Mouse (Mus musculus) mature B cell (primary cell): ENCODE results near the gene Twf1.

Experiments used
- in situ Hi-C: fragments of 300-500 bp; cut with MboI; formaldehyde crosslinking; loops from 2 replicates; pipeline ENCODE4 v1.14.3; 2019

Twf1 gene

GRCm38 (mm10) chr15:94589219-94590075, at the start of gene Twf1:
Twf1 (minus strand) TSS chr15:94589889.
- in situ Hi-C loops = loop anchor here (5.0 kb wide), 1 partner anchor 42 kb away; no protein-coding TSS in a partner anchor

- in situ Hi-C loops = no loop called here
These were observed 49.4 kb upstream of the Twf1 start for GRCm38 (mm10) chr15:94639126-94639525.

- in situ Hi-C loops = no loop called here
These were observed 48.5 kb upstream of the Twf1 start for GRCm38 (mm10) chr15:94638207-94638606.

- in situ Hi-C loops = no loop called here
These were observed 44.8 kb upstream of the Twf1 start for GRCm38 (mm10) chr15:94634524-94634923.

- in situ Hi-C loops = no loop called here
These were observed 40.9 kb upstream of the Twf1 start for GRCm38 (mm10) chr15:94630553-94630952.

- in situ Hi-C loops = no loop called here
These were observed 39.3 kb upstream of the Twf1 start, which contains the start of gene Tmem117 for GRCm38 (mm10) chr15:94628830-94629601. Tmem117 (plus strand) TSS chr15:94629232.

GRCm38 (mm10) chr15:94628463-94628829, 38.8 kb upstream of the Twf1 start:
- in situ Hi-C loops = no loop called here

GRCm38 (mm10) chr15:94620909-94621308, 31.2 kb upstream of the Twf1 start:
- in situ Hi-C loops = no loop called here

GRCm38 (mm10) chr15:94616036-94616435, 26.3 kb upstream of the Twf1 start:
- in situ Hi-C loops = no loop called here

GRCm38 (mm10) chr15:94607768-94608167, 18.1 kb upstream of the Twf1 start:
- in situ Hi-C loops = no loop called here

- in situ Hi-C loops = no loop called here
These were observed 12.8 kb upstream of the Twf1 start for GRCm38 (mm10) chr15:94602441-94602840.

- in situ Hi-C loops = no loop called here
These were observed 11.7 kb upstream of the Twf1 start for GRCm38 (mm10) chr15:94601339-94601738.

GRCm38 (mm10) chr15:94600145-94600707, 10.5 kb upstream of the Twf1 start:
- in situ Hi-C loops = no loop called here

- in situ Hi-C loops = no loop called here
These were observed 3.9 kb upstream of the Twf1 start for GRCm38 (mm10) chr15:94593586-94593985.

- in situ Hi-C loops = no loop called here
These were observed 1.7 kb upstream of the Twf1 start for GRCm38 (mm10) chr15:94591356-94591755.

GRCm38 (mm10) chr15:94590083-94590482, 394 bp upstream of the Twf1 start:
- in situ Hi-C loops = no loop called here

GRCm38 (mm10) chr15:94587826-94588715, 1.6 kb downstream of the Twf1 start:
- in situ Hi-C loops = loop anchor here (5.0 kb wide), 1 partner anchor 41 kb away; no protein-coding TSS in a partner anchor

GRCm38 (mm10) chr15:94584738-94585137, 5.0 kb downstream of the Twf1 start:
- in situ Hi-C loops = loop anchor here (5.0 kb wide), 1 partner anchor 37 kb away; no protein-coding TSS in a partner anchor

GRCm38 (mm10) chr15:94583153-94583552, 6.5 kb downstream of the Twf1 start:
- in situ Hi-C loops = no loop called here

- in situ Hi-C loops = no loop called here
These were observed 7.6 kb downstream of the Twf1 start for GRCm38 (mm10) chr15:94582000-94582593.
